In genomic region chr13:98812285-98812684, GRCm38 (mm10) we compare ENCODE assay signal across 18 mouse cellular contexts. TPM values are rescaled to one million over a fixed set of nuclear protein-coding genes. Genes with fewer than 3 reads are reported as not detected.
A peak's percentile ranks its signal among the peaks of the same experiment; 100 is the strongest.
DNase-seq lines count a peak whose midpoint lies in the region; ATAC-seq and TF ChIP-seq lines count a peak whose summit lies in the region.
"Had no signal": no experiment of that assay in that cellular context is flagged by ENCODE, and none has a peak within 500 bp of the region (broad histone marks: within the 10 kb centered on the region; RNA-seq: fewer than 3 reads in every experiment).

No protein-coding gene starts in this region.

- H3K4me3 ChIP-seq in heart, embryonic 11.5 days (ENCODE audit: low read depth, low read length), result no peak overlapping the region
- H3K4me3 ChIP-seq in lung, embryonic 14.5 days (ENCODE audit: low read depth, low read length), result no peak overlapping the region
- peak overlapping the region; percentile 44 for H3K4me3 ChIP-seq in bone marrow, adult 2 months (replicated peaks; ENCODE audit: control insufficient read depth, low read depth, low read length)
- H3K4me3 ChIP-seq in macrophage (ENCODE audit: inconsistent target), result no peak overlapping the region
- H3K4me3 ChIP-seq: midbrain, embryonic 12.5 days; neural tube, embryonic 12.5 days had no signal

- ATAC-seq in heart, embryonic 11.5 days (replicated peaks; ENCODE audit: insufficient number of reproducible peaks, low FRiP score, low TSS enrichment), result no peak
- no peak for ATAC-seq in lung, embryonic 14.5 days (ENCODE audit: insufficient read depth)
- ATAC-seq: CD4-positive, CD25-positive, alpha-beta regulatory T cell, adult 4 months; forebrain, embryonic 14.5 days; hindbrain, postnatal 0 days had no signal

- no peak for TF ChIP-seq CTCF in lung, embryonic 14.5 days (IDR thresholded peaks at IDR 0.05; ENCODE audit: low read depth)
- no peak for TF ChIP-seq CTCF in bone marrow, adult 2 months (IDR thresholded peaks at IDR 0.05; ENCODE audit: control insufficient read depth, insufficient read depth, low read length)

- H3K4me2 ChIP-seq in heart, embryonic 11.5 days, result peak overlapping the region; percentile 31; the same call in 1 of the 2 replicates
- H3K4me2 ChIP-seq in lung, embryonic 14.5 days, result peak overlapping the region; percentile 29
- H3K4me2 ChIP-seq: midbrain, embryonic 12.5 days; neural tube, embryonic 12.5 days had no signal

- H3K4me1 ChIP-seq in heart, embryonic 11.5 days (ENCODE audit: control insufficient read depth, insufficient read depth, low read length), result peaks cover 3% of the 10 kb centered on the region; the same call in 1 of the 2 replicates
- H3K4me1 ChIP-seq in lung, embryonic 14.5 days (ENCODE audit: insufficient read depth), result peaks cover 9% of the 10 kb centered on the region; the same call in 1 of the 2 replicates
- H3K4me1 ChIP-seq in bone marrow, adult 2 months (ENCODE audit: control insufficient read depth, insufficient read depth, low read length), result peaks cover 2% of the 10 kb centered on the region; the same call in 1 of the 2 replicates

- DNase-seq in heart, postnatal 10 days, result no peak
- DNase-seq in lung, embryonic 14.5 days, result no peak
- no peak for DNase-seq in lung, postnatal 36 days
- no peak for DNase-seq in embryo, embryonic 10 days (ENCODE audit: low spot score)
- DNase-seq: adrenal gland, adult 8-10 months; cerebellum, adult 18-20 months; gastrocnemius, postnatal 25 days; kidney, postnatal 36 days; thymus, postnatal 14 days had no signal

- intact Hi-C loops in heart, postnatal 10 days (cut with DNase I), result loop anchor here (5.0 kb wide), 2 partner anchors 65 to 85 kb away; no protein-coding TSS in a partner anchor

- no peaks in the 10 kb centered on the region for H3K36me3 ChIP-seq in heart, embryonic 11.5 days (ENCODE audit: control insufficient read depth, insufficient read depth, low read length)
- H3K36me3 ChIP-seq in lung, embryonic 14.5 days (ENCODE audit: insufficient read depth), result no peaks in the 10 kb centered on the region
- H3K36me3 ChIP-seq in macrophage (ENCODE audit: inconsistent target), result no peaks in the 10 kb centered on the region
- H3K36me3 ChIP-seq: limb, embryonic 13.5 days; midbrain, embryonic 12.5 days; neural tube, embryonic 12.5 days had no signal

- no peak overlapping the region for H3K9ac ChIP-seq in heart, embryonic 11.5 days (ENCODE audit: low read depth, low read length)
- no peak overlapping the region for H3K9ac ChIP-seq in lung, embryonic 14.5 days
- H3K9ac ChIP-seq: limb, embryonic 13.5 days; midbrain, embryonic 12.5 days; neural tube, embryonic 12.5 days had no signal

- H3K27me3 ChIP-seq in heart, embryonic 11.5 days (ENCODE audit: control insufficient read depth, insufficient read depth, low read length), result no peaks in the 10 kb centered on the region
- H3K27me3 ChIP-seq in lung, embryonic 14.5 days (ENCODE audit: insufficient read depth, low read length), result no peaks in the 10 kb centered on the region
- H3K27me3 ChIP-seq: limb, embryonic 13.5 days; midbrain, embryonic 12.5 days; neural tube, embryonic 12.5 days had no signal

- TF ChIP-seq POLR2A in bone marrow, adult 2 months (IDR thresholded peaks at IDR 0.05; ENCODE audit: borderline replicate concordance, control insufficient read depth, low read depth, low read length), result no peak

- WGBS in heart, embryonic 11.5 days (ENCODE audit: insufficient replicate concordance), result 68% methylated on average over 4 of the region's 4 CpGs
- 59% methylated on average over 4 of the region's 4 CpGs for WGBS in lung, embryonic 14.5 days
- WGBS in bone marrow, adult 2 months, result 24% methylated on average over 4 of the region's 4 CpGs
- 24% methylated on average over 4 of the region's 4 CpGs for WGBS in macrophage (ENCODE audit: missing documents)

- no peaks in the 10 kb centered on the region for H3K9me3 ChIP-seq in heart, embryonic 11.5 days (replicated peaks; ENCODE audit: control insufficient read depth, low read length)
- H3K9me3 ChIP-seq in lung, embryonic 14.5 days (ENCODE audit: low read depth, low read length), result no peaks in the 10 kb centered on the region
- H3K9me3 ChIP-seq: limb, embryonic 13.5 days; midbrain, embryonic 12.5 days; neural tube, embryonic 12.5 days had no signal

- no peak overlapping the region for H3K27ac ChIP-seq in heart, embryonic 11.5 days (ENCODE audit: low read depth, low read length)
- no peak overlapping the region for H3K27ac ChIP-seq in lung, embryonic 14.5 days (ENCODE audit: low read depth)
- peak overlapping the region; percentile 61; the same call in 1 of the 2 replicates for H3K27ac ChIP-seq in bone marrow, adult 2 months (ENCODE audit: control insufficient read depth, insufficient read depth, low read depth, low read length, poor library complexity)
- peak overlapping the region; percentile 31 for H3K27ac ChIP-seq in macrophage
- H3K27ac ChIP-seq: hindbrain, postnatal 0 days; limb, embryonic 13.5 days; midbrain, embryonic 12.5 days; neural tube, embryonic 12.5 days had no signal

- peaks cover 68% of the 10 kb centered on the region for H3K79me2 ChIP-seq in macrophage (ENCODE audit: inconsistent target)

RNA-seq across cellular contexts. Expression of gene Fcho2, which starts 3.0 kb away (rescaled TPM):
- 26.3 and 30.7 TPM in 2 replicates for polyA plus RNA-seq in heart, embryonic 11.5 days (2014; fragmentation: Nextera tagmentation; extraction: Ambion mirVana)
- 10 to 100 TPM; 42.4 to 48.2 TPM for total RNA-seq in heart, postnatal 10 days (2021)
- polyA plus RNA-seq in lung, embryonic 14.5 days (2014; fragmentation: Nextera tagmentation; extraction: Ambion mirVana), result 39.0 and 39.6 TPM in 2 replicates
- polyA plus RNA-seq in bone marrow, adult 2 months (2011; ENCODE audit: insufficient read depth, insufficient read length, low replicate concordance, missing spikeins), result 35.7 and 96.2 TPM in 2 replicates
- 100 to 1,000 TPM; 133 to 774 (median 552) TPM for total RNA-seq in macrophage (2018; cell fraction: chromatin; rRNA removed)
- 100 to 1,000 TPM in 5 of 26 experiments, 10 to 100 TPM in 21; 34.5 to 126 (median 79.4) TPM for total RNA-seq in macrophage (2018; cell fraction: cytosol; rRNA removed)
- total RNA-seq in macrophage (2018; cell fraction: nucleus; rRNA removed), result 100 to 1,000 TPM in 21 of 26 experiments, 10 to 100 TPM in 5; 87.6 to 549 (median 241) TPM
- 41.5 to 104 TPM (median 81.1 TPM) in 3 replicates for polyA plus RNA-seq in macrophage (2018)

Comparison
In these comparisons a context has a peak if more than half of its experiments do, and no peak if none do; other contexts are left out.
1. H3K27ac ChIP-seq: peak in bone marrow, adult 2 months (single experiment) and macrophage (single experiment); none in heart, embryonic 11.5 days (single experiment) and lung, embryonic 14.5 days (single experiment).